Mouse (Mus musculus): ENCODE data around the gene Gm20388. TPM values are rescaled to one million over a fixed set of nuclear protein-coding genes. Genes with fewer than 3 reads are reported as not detected.
"Not testable (repeated sequence)": the region's sequence is repeated elsewhere in the genome, so short reads cannot be mapped to it uniquely, and the experiment has no call there.

The Gm20388 gene
- polyA plus RNA-seq, 1 experiment from 2014 or later: not detected

GRCm38 (mm10) chr8:121439351-121439750, 1528.7 kb downstream of the Gm20388 start:
- Histone ChIP-seq H3K4me3 (ENCODE audit: low read depth, low read length) (no peak overlapping the region), H3K9me3 (ENCODE audit: control insufficient read depth, low read length) (no peaks in the 10 kb centered on the region), H3K4me1 (ENCODE audit: control insufficient read depth, insufficient read depth, low read length) (peaks cover 12% of the 10 kb centered on the region), H3K27me3 (ENCODE audit: control insufficient read depth, insufficient read depth, low read length) (no peaks in the 10 kb centered on the region), H3K4me2 (ENCODE audit: low read depth, severe bottlenecking) (no peak overlapping the region), H3K27ac (replicated peaks; ENCODE audit: low read depth, low read length) (no peak overlapping the region), H3K9ac (ENCODE audit: low read length) (no peak overlapping the region), H3K36me3 (ENCODE audit: control insufficient read depth, insufficient read depth, low read length) (no peaks in the 10 kb centered on the region)
- WGBS: 73% methylated on average over 4 of the region's 4 CpGs
- DNase-seq (ENCODE audit: low spot score): no peak
- no peak for ATAC-seq (ENCODE audit: insufficient number of reproducible peaks, low FRiP score, low TSS enrichment, low read depth)

DNA sequence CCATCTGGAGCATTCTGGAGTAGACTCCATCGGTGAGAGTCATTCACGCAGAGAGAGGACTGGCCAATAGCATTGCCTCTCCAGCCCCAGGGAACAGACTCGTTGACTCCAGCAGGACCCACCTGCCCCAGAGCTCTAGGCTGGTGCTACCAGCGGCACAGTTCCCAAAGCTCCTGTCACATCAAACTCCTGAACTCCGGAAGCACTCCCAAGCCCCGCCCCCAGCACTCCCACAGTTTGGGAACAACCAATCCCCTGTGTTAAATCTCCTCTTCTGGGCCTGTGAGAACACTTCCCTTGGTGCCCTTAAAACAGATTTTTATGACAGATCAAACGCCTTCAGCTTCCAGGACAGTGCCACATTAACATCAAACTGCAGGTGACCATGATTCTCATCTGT, 1532.7 kb downstream of the Gm20388 start:
- Histone ChIP-seq H3K4me2 (ENCODE audit: low read depth, severe bottlenecking) (no peak overlapping the region), H3K36me3 (ENCODE audit: control insufficient read depth, insufficient read depth, low read length) (no peaks in the 10 kb centered on the region), H3K4me3 (ENCODE audit: low read depth, low read length) (no peak overlapping the region), H3K27ac (replicated peaks; ENCODE audit: low read depth, low read length) (no peak overlapping the region), H3K27me3 (ENCODE audit: control insufficient read depth, insufficient read depth, low read length) (no peaks in the 10 kb centered on the region), H3K9me3 (ENCODE audit: control insufficient read depth, low read length) (no peaks in the 10 kb centered on the region), H3K9ac (ENCODE audit: low read length) (no peak overlapping the region), H3K4me1 (ENCODE audit: control insufficient read depth, insufficient read depth, low read length) (peaks cover 12% of the 10 kb centered on the region)
- DNase-seq (ENCODE audit: low spot score) (no peak), ATAC-seq (ENCODE audit: insufficient number of reproducible peaks, low FRiP score, low TSS enrichment, low read depth) (no peak)
- 58% methylated on average over 7 of the region's 7 CpGs for WGBS

GRCm38 (mm10) chr8:121444521-121444920, 1533.9 kb downstream of the Gm20388 start:
- ATAC-seq (ENCODE audit: insufficient number of reproducible peaks, low FRiP score, low TSS enrichment, low read depth); H3K27ac ChIP-seq (replicated peaks; ENCODE audit: low read depth, low read length); H3K4me3 ChIP-seq (ENCODE audit: low read depth, low read length); H3K4me2 ChIP-seq (ENCODE audit: low read depth, severe bottlenecking); H3K27me3 ChIP-seq (ENCODE audit: control insufficient read depth, insufficient read depth, low read length); H3K9me3 ChIP-seq (ENCODE audit: control insufficient read depth, low read length); H3K9ac ChIP-seq (ENCODE audit: low read length); DNase-seq (ENCODE audit: low spot score); H3K36me3 ChIP-seq (ENCODE audit: control insufficient read depth, insufficient read depth, low read length): not testable (repeated sequence)
- peaks cover 12% of the 10 kb centered on the region for H3K4me1 ChIP-seq (ENCODE audit: control insufficient read depth, insufficient read depth, low read length)
- 96% methylated on average over 1 of the region's 1 CpGs for WGBS

DNA sequence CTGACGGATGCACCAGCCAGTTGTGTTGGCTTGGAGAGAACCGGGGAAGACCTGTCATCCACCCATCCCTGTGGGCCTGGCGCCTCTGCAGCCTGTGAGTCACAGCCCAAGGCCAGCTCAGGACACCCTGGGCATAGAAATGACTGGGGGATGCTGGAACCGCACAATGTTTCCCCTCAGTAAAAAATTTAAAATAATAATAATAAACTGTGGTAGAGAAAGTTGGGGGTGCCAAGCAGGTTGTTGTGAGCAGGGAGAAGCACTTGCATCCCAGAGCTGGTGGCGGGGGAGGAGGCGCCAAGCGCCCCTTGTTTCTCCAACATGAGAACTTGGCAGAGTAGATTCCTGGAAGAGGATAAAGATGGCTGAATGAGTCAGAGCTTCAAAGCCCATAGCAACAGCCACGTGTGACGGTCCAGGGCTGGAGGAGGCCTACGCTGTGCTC, 1534.4 kb downstream of the Gm20388 start:
- ATAC-seq (ENCODE audit: insufficient number of reproducible peaks, low FRiP score, low TSS enrichment, low read depth): no peak
- no peak overlapping the region for H3K27ac ChIP-seq (replicated peaks; ENCODE audit: low read depth, low read length)
- no peak for DNase-seq (ENCODE audit: low spot score)
- H3K4me3 ChIP-seq (ENCODE audit: low read depth, low read length): no peak overlapping the region
- no peak overlapping the region for H3K4me2 ChIP-seq (ENCODE audit: low read depth, severe bottlenecking)
- H3K27me3 ChIP-seq (ENCODE audit: control insufficient read depth, insufficient read depth, low read length): no peaks in the 10 kb centered on the region
- H3K36me3 ChIP-seq (ENCODE audit: control insufficient read depth, insufficient read depth, low read length): no peaks in the 10 kb centered on the region
- H3K9me3 ChIP-seq (ENCODE audit: control insufficient read depth, low read length): no peaks in the 10 kb centered on the region
- H3K9ac ChIP-seq (ENCODE audit: low read length): no peak overlapping the region
- WGBS: 92% methylated on average over 10 of the region's 10 CpGs
- H3K4me1 ChIP-seq (ENCODE audit: control insufficient read depth, insufficient read depth, low read length): peaks cover 6% of the 10 kb centered on the region

DNA sequence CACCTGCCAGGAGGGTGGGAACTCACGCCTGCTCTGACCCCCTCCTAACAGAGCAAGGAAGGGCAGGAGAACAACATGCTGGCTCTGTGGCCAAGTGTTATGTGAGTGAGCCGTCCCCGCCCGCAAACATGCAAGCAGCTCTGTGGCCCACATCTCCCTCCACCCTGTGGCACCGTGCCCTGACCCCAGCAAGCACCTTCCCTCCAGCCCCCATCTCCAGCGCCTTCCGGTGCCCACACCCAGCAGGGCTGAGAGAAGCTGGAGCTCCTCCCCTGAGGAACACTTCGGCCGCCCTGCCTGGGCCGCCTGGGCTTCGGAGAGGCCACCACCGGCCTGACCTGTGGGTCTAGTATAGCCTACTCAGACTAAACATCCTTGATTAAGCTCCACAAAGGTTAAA, 1535.5 kb downstream of the Gm20388 start:
- no peaks in the 10 kb centered on the region for H3K9me3 ChIP-seq (ENCODE audit: control insufficient read depth, low read length)
- H3K9ac ChIP-seq (ENCODE audit: low read length): no peak overlapping the region
- H3K27ac ChIP-seq (replicated peaks; ENCODE audit: low read depth, low read length): no peak overlapping the region
- ATAC-seq (ENCODE audit: insufficient number of reproducible peaks, low FRiP score, low TSS enrichment, low read depth): no peak
- no peak overlapping the region for H3K4me2 ChIP-seq (ENCODE audit: low read depth, severe bottlenecking)
- no peak for DNase-seq (ENCODE audit: low spot score)
- no peaks in the 10 kb centered on the region for H3K27me3 ChIP-seq (ENCODE audit: control insufficient read depth, insufficient read depth, low read length)
- WGBS: 73% methylated on average over 12 of the region's 12 CpGs
- no peak overlapping the region for H3K4me3 ChIP-seq (ENCODE audit: low read depth, low read length)
- no peaks in the 10 kb centered on the region for H3K4me1 ChIP-seq (ENCODE audit: control insufficient read depth, insufficient read depth, low read length)
- no peaks in the 10 kb centered on the region for H3K36me3 ChIP-seq (ENCODE audit: control insufficient read depth, insufficient read depth, low read length)

GRCm38 (mm10) chr8:121446862-121447261, 1536.2 kb downstream of the Gm20388 start:
- Histone ChIP-seq H3K9me3 (ENCODE audit: control insufficient read depth, low read length) (no peaks in the 10 kb centered on the region), H3K27me3 (ENCODE audit: control insufficient read depth, insufficient read depth, low read length) (no peaks in the 10 kb centered on the region), H3K36me3 (ENCODE audit: control insufficient read depth, insufficient read depth, low read length) (no peaks in the 10 kb centered on the region), H3K9ac (ENCODE audit: low read length) (no peak overlapping the region), H3K4me3 (ENCODE audit: low read depth, low read length) (no peak overlapping the region), H3K27ac (replicated peaks; ENCODE audit: low read depth, low read length) (no peak overlapping the region), H3K4me2 (ENCODE audit: low read depth, severe bottlenecking) (no peak overlapping the region), H3K4me1 (ENCODE audit: control insufficient read depth, insufficient read depth, low read length) (no peaks in the 10 kb centered on the region; the same call in 1 of the 2 replicates)
- no peak for DNase-seq (ENCODE audit: low spot score)
- WGBS: 81% methylated on average over 6 of the region's 6 CpGs
- ATAC-seq (ENCODE audit: insufficient number of reproducible peaks, low FRiP score, low TSS enrichment, low read depth): no peak

DNA sequence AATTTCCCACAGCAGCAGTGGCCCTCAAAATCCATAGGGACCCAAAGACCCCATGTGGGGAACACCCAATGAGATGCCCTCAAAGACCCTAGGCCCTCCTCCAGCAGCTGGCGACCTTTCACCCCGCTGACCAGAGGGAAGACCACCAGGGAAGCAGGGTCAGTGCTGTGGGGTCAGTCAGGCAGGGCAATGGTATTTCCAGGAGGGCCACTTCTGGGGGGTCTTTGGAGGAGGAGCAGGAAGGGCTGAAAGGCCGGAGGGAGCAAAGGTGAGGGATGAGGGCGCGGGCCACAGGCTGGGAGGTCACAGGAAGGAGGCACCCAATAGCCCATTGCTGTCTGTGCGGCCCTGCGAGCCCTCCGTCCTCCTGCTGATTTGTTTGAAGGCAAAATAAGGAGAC, 1539.6 kb downstream of the Gm20388 start:
- DNase-seq (ENCODE audit: low spot score) (no peak), ATAC-seq (ENCODE audit: insufficient number of reproducible peaks, low FRiP score, low TSS enrichment, low read depth) (no peak)
- no peaks in the 10 kb centered on the region for H3K36me3 ChIP-seq (ENCODE audit: control insufficient read depth, insufficient read depth, low read length)
- H3K4me2 ChIP-seq (ENCODE audit: low read depth, severe bottlenecking): no peak overlapping the region
- H3K27ac ChIP-seq (replicated peaks; ENCODE audit: low read depth, low read length): no peak overlapping the region
- H3K9me3 ChIP-seq (ENCODE audit: control insufficient read depth, low read length): no peaks in the 10 kb centered on the region
- H3K4me3 ChIP-seq (ENCODE audit: low read depth, low read length): no peak overlapping the region
- H3K9ac ChIP-seq (ENCODE audit: low read length): no peak overlapping the region
- no peaks in the 10 kb centered on the region; the same call in 1 of the 2 replicates for H3K4me1 ChIP-seq (ENCODE audit: control insufficient read depth, insufficient read depth, low read length)
- WGBS: 42% methylated on average over 8 of the region's 8 CpGs
- H3K27me3 ChIP-seq (ENCODE audit: control insufficient read depth, insufficient read depth, low read length): no peaks in the 10 kb centered on the region

DNA sequence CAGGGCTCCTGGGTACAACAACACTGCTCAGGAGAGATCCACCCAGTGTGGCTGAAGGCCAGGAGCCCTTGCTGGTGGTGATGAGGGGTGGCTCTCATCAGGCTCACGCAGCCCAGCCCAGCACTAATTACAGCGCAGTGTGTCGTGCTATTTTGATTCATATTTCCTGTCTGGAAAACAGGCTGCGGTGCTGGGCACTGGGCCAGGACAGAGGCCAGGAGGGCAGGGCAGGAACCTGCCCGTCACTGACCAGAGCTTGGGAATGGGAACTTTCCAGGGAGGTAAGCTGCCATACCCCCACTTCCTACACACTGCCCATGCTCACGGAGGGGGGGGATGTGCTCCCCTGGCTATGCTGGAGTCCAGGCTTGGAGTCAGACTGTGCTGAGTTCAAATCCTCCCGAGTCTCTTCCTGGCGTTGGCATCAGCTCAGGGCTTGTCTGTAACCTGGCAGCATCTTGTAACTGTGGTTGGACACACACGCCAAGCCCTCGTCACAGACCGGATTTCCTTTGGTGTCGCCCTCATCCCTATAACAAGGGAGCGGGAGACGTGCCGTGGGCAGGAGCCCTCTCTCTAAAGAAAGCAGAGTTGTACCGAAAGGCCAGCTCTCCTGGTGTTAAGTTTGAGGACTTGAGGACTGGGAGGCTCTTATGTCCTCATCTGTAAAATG, 1540.9 kb downstream of the Gm20388 start:
- Histone ChIP-seq H3K4me3 (ENCODE audit: low read depth, low read length) (no peak overlapping the region), H3K9ac (ENCODE audit: low read length) (no peak overlapping the region), H3K9me3 (ENCODE audit: control insufficient read depth, low read length) (no peaks in the 10 kb centered on the region), H3K4me1 (ENCODE audit: control insufficient read depth, insufficient read depth, low read length) (no peaks in the 10 kb centered on the region; the same call in 1 of the 2 replicates), H3K27ac (replicated peaks; ENCODE audit: low read depth, low read length) (no peak overlapping the region), H3K4me2 (ENCODE audit: low read depth, severe bottlenecking) (no peak overlapping the region), H3K36me3 (ENCODE audit: control insufficient read depth, insufficient read depth, low read length) (no peaks in the 10 kb centered on the region), H3K27me3 (ENCODE audit: control insufficient read depth, insufficient read depth, low read length) (no peaks in the 10 kb centered on the region)
- DNase-seq (ENCODE audit: low spot score) (no peak), ATAC-seq (ENCODE audit: insufficient number of reproducible peaks, low FRiP score, low TSS enrichment, low read depth) (no peak)
- 78% methylated on average over 16 of the region's 16 CpGs for WGBS

- Histone ChIP-seq H3K36me3 (ENCODE audit: control insufficient read depth, insufficient read depth, low read length) (no peaks in the 10 kb centered on the region), H3K4me3 (ENCODE audit: low read depth, low read length) (no peak overlapping the region), H3K9ac (ENCODE audit: low read length) (no peak overlapping the region), H3K27me3 (ENCODE audit: control insufficient read depth, insufficient read depth, low read length) (no peaks in the 10 kb centered on the region), H3K9me3 (ENCODE audit: control insufficient read depth, low read length) (no peaks in the 10 kb centered on the region), H3K27ac (replicated peaks; ENCODE audit: low read depth, low read length) (no peak overlapping the region), H3K4me1 (ENCODE audit: control insufficient read depth, insufficient read depth, low read length) (peaks cover 5% of the 10 kb centered on the region), H3K4me2 (ENCODE audit: low read depth, severe bottlenecking) (no peak overlapping the region)
- WGBS: 91% methylated on average over 17 of the region's 17 CpGs
- DNase-seq (ENCODE audit: low spot score) (no peak), ATAC-seq (ENCODE audit: insufficient number of reproducible peaks, low FRiP score, low TSS enrichment, low read depth) (no peak)
Observed at GRCm38 (mm10) chr8:121454737-121455136, 1544.1 kb downstream of the Gm20388 start.
